Mouse (Mus musculus) heart, postnatal 36 days (tissue): ENCODE data around the gene Ptdss2. TPM values are rescaled to one million over a fixed set of nuclear protein-coding genes. Genes with fewer than 3 reads are reported as not detected.

Experiments used
- DNase-seq, 2 experiments: peaks; one replicate each; pipeline ENCODE4 v3.0.0; 2021 to 2022
- intact Hi-C: fragments of 180-260 bp; cut with DNase I; formaldehyde crosslinking; loops from one replicate; pipeline ENCODE4 v1.15.1; 2025
- total RNA-seq, 2 experiments: library from RNA; stranded (reverse); gene quantifications; 2 replicates each; pipeline ENCODE4 v1.2.3; 2021

Gene Ptdss2
- total RNA-seq, 2 experiments from 2014 or later = 25.8 to 36.2 TPM

DNA sequence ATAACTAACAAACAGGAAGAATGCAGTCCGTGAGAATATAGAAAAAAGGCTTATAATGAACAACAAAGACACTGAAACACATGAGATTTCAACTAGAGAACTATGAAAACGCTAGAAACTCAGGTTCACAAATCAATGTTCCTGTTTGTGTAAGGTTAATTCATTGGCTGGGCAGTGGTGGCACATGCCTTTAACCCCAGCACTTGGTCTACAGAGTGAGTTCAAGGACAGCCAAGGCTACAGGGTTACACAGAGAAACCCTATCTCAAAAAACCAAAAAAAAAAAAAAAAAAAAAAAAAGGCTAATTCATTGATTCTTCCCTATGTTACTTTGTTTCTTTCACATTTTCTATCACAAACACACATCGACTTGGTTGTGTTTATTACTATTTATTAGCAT is 1.6 kb upstream of the Ptdss2 start:
- intact Hi-C loops = loop anchor here (2.0 kb wide), 1 partner anchor 20 kb away; the partner anchor contains the start of gene Sigirr
- DNase-seq = no peak

- DNase-seq = no peak
- intact Hi-C loops = loop anchor here (2.0 kb wide), 1 partner anchor 20 kb away; the partner anchor contains the start of gene Sigirr
These were observed 1.1 kb upstream of the Ptdss2 start for GRCm38 (mm10) chr7:141121051-141121531.

- intact Hi-C loops = no loop called here
- peak; percentile 92 to 93 for DNase-seq
These were observed 721 bp downstream of the Ptdss2 start for GRCm38 (mm10) chr7:141122689-141123516.

DNA sequence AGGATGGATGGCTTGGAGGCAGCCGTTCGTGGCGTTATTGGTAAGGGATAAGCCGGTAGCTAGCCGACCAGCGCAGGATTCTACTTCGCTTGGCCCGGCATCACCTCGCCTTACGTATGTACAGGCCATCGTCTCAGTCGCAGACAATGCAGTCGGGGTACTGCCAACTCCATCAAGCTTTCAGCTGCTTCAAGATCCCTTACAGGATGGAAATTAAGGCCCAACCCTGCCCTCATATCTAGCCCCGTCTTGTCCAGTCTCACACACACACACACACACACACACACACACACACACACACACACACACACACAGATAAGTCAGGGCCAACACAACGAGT is 1.3 kb downstream of the Ptdss2 start:
- intact Hi-C loops = no loop called here
- no peak for DNase-seq

DNA sequence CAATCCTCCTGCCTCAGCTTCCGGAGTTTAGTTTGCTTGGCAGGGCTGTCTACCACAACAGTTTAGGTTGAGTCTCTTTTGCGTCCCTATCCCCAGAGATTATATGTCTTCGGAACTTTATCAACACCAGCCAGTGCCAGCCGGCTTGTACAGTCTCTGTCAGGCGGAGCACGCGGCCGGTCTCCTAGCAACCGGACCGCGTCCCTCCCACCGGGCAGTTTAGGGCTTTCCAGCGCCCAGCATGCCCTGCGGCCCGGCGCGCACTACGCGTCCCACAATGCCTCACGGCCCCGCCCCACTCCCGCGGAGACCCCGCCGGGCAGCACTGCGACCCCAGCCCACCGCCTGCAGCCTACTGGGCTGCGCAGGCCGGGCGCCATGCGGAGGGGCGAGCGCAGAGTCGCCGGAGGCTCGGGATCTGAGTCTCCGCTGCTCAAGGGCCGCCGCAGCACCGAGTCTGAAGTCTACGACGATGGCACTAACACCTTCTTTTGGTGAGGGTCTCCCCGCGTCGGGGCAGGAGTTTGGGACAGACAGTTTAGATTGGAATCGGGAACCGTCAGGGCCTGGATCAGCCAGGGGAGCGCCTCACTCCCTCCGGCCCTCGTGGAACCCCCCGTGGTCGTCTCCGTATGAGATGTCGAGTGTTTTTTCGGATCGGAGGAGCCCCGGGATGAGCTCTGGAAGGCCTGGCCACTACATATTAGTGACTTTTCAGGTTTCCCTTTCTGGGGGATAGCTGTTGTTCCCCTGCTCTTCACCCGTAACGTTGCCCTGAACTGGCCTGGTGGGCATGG is 9.0 kb downstream of the Ptdss2 start:
- DNase-seq = peak; percentile 86
- intact Hi-C loops = loop anchor here (5.0 kb wide), 1 partner anchor 39 kb away; no protein-coding TSS in a partner anchor

- DNase-seq = no peak
- intact Hi-C loops = loop anchor here (2.0 to 5.0 kb wide), 2 partner anchors 37 to 40 kb away; no protein-coding TSS in a partner anchor
These were observed 9.9 kb downstream of the Ptdss2 start for GRCm38 (mm10) chr7:141131904-141132755.

- intact Hi-C loops = no loop called here
- DNase-seq = no peak
These were observed 19.1 kb downstream of the Ptdss2 start for GRCm38 (mm10) chr7:141141326-141141725.

GRCm38 (mm10) chr7:141143112-141143511 is 20.9 kb downstream of the Ptdss2 start:
- DNase-seq = peak in 1 of 2 experiments; percentile 30
- intact Hi-C loops = no loop called here

DNA sequence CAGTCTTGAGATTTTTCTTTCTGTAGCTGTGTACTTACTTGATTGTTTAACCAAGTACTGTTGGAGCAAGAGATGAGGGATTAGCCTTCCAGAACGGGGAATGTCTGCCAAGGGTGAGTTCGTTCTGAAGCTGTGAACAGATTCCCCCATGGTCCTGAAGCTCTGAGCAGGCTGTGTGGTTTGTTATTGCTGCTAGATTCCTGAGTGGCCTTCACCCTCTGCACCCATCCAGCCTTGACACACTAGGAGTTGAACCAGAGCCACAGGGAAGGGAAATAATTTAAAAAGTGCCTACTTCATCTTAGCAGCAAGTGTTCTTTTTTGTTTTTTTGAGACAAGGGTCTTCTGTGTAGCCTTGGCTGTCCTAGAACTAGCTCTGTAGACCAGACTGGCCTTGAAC is 21.7 kb downstream of the Ptdss2 start:
- no peak for DNase-seq
- intact Hi-C loops = no loop called here

- DNase-seq = no peak
- intact Hi-C loops = no loop called here
These were observed 22.5 kb downstream of the Ptdss2 start for GRCm38 (mm10) chr7:141144650-141145049.

- intact Hi-C loops = no loop called here
- DNase-seq = no peak
These were observed 23.2 kb downstream of the Ptdss2 start for GRCm38 (mm10) chr7:141145403-141145802.

- intact Hi-C loops = no loop called here
- no peak for DNase-seq
These were observed 23.9 kb downstream of the Ptdss2 start for GRCm38 (mm10) chr7:141146043-141146595.

DNA sequence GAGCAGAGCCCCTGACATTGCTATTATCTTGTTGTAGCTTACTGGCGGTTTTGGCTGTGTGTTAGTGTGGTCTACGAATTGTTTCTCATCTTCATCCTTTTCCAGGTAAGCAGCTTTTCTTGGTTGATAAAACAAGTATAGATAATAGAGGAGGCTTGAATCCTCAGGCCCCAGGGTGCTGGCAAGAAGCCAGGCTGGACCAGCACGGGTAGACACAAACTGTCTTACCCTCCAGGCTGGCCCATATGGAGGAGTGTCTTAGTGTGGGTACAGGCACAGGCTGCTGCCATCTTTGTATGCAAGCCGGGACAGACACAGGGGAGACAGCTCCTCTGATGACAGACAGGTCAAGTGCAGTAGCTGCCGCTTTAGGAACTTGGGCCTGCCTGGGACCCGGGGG is 24.9 kb downstream of the Ptdss2 start:
- intact Hi-C loops = no loop called here
- DNase-seq = no peak

DNA sequence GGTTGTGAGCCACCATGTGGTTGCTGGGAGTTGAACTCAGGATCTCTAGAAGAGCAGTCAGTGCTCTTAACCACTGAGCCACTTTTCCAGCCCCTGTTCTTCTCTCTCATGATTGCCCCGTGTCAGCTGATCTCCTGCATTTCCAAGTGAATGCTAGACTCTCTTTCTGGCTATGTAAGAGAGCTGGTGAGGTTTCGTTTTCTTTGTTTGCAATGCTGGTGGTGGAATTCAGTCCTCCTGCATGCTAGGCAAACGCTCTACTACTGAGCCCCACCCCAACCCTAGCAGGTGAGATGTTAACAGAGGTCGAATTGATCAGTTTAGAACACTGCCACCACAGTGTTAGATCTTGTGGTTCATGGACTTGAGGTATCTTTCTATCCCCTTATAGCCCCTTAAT is 26.5 kb downstream of the Ptdss2 start:
- intact Hi-C loops = no loop called here

GRCm38 (mm10) chr7:141155362-141155761 is 33.2 kb downstream of the Ptdss2 start:
- intact Hi-C loops = no loop called here
- DNase-seq = no peak

More for the DNA sequence above, 26.5 kb downstream of the Ptdss2 start:
- no peak for DNase-seq

- no peak for DNase-seq
- intact Hi-C loops = no loop called here
These were observed 42.2 kb downstream of the Ptdss2 start for GRCm38 (mm10) chr7:141164397-141164796.

GRCm38 (mm10) chr7:141164850-141165249 is 42.7 kb downstream of the Ptdss2 start:
- no peak for DNase-seq
- intact Hi-C loops = no loop called here

DNA sequence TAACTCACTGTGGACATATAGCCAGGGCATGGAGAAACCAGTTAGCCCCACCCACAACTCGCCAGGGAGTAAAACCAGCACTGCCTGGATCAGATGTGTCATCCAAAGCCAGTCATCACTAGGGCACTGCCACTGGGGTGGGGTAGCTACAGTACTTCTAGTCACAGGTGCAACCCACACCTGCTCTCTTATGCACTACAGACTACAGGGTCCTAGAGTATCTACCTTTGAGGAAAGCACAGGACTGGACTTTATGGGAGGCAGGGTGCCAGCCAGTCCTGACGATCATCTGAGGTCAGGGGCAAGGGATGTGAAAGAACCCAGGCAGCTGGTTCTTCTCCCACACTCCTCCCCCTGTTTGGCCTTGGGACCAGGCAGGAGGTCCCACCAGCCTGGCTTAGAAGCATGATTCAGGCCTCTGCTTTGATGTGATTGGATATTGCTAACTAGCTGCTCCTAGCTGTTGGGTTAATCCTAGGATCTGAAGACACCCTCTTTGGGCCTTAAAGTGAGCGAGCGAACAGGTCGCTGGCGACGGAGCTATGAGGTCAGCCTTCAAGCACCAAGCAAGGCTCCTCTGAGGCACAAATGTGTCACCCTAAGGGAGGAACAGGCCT is 45.8 kb downstream of the Ptdss2 start:
- DNase-seq = peak; percentile 32 to 37
- intact Hi-C loops = loop anchor here (2.0 kb wide), 1 partner anchor 35 kb away; no protein-coding TSS in a partner anchor

DNA sequence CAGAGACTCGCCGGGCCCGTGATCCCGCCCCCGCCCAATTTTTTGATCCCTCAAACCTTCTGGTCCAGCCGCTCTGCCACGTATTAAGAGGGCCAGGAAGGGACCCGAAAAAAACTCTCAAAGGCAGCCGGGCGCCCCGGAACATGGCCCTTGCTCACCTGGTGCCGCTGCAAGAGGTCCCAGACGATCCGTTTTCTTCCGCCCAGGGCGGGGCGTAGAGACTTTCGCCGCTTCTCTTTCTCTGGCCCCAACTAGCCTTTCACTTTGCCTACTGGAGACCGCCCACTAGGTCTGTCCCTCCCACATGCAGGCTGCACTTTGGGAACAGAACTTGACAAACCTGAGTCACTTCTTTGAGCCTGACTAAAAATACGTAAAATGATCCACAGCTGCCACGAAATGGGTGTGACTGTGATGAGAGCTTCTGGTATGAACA is 46.4 kb downstream of the Ptdss2 start:
- peak; percentile 62 to 74 for DNase-seq
- intact Hi-C loops = loop anchor here (2.0 kb wide), 1 partner anchor 36 kb away; no protein-coding TSS in a partner anchor
